Mouse (Mus musculus) liver, embryonic 13.5 days (tissue): ENCODE results near the gene Abca9. TPM values are rescaled to one million over a fixed set of nuclear protein-coding genes. Genes with fewer than 3 reads are reported as not detected.

ENCODE experiments used
- ATAC-seq: fragments of 200-750 bp; cut with Nextera tagmentation; 2 replicates; pipeline ENCODE4 v1.8.0; 2017; ENCODE audit warnings: low read depth, mild to moderate bottlenecking, moderate number of reproducible peaks, moderate library complexity
- DNase-seq: peaks from one replicate; pipeline ENCODE4 v3.0.0; 2022
- H3K27ac ChIP-seq: fragments of 300-500 bp; sonication (generic); 2 replicates; pipeline ENCODE4 v1.5.1; 2015; ENCODE audit warnings: moderate library complexity, mild to moderate bottlenecking, inconsistent platforms
- H3K27me3 ChIP-seq: fragments of 300-500 bp; sonication (generic); 2 replicates; pipeline ENCODE4 v1.6.1; 2015; ENCODE audit warnings: mild to moderate bottlenecking, inconsistent platforms
- H3K36me3 ChIP-seq: fragments of 300-500 bp; sonication (generic); 2 replicates; pipeline ENCODE4 v1.6.1; 2015; ENCODE audit warnings: mild to moderate bottlenecking, inconsistent platforms
- H3K4me1 ChIP-seq: fragments of 300-500 bp; sonication (generic); replicated peaks from 2 replicates; pipeline ENCODE4 v1.6.1; 2015; ENCODE audit warnings: inconsistent platforms
- H3K4me2 ChIP-seq: fragments of 300-500 bp; sonication (generic); 2 replicates; pipeline ENCODE4 v1.6.1; 2015; ENCODE audit warnings: inconsistent platforms, mild to moderate bottlenecking, moderate library complexity
- H3K4me3 ChIP-seq: fragments of 300-500 bp; sonication (generic); replicated peaks from 2 replicates; pipeline ENCODE4 v1.5.1; 2015; ENCODE audit warnings: mild to moderate bottlenecking, inconsistent platforms
- H3K9ac ChIP-seq: fragments of 300-500 bp; sonication (generic); 2 replicates; pipeline ENCODE4 v1.6.1; 2015; ENCODE audit warnings: mild to moderate bottlenecking, inconsistent platforms
- H3K9me3 ChIP-seq: fragments of 300-500 bp; sonication (generic); replicated peaks from 2 replicates; pipeline ENCODE4 v1.6.1; 2016; ENCODE audit warnings: inconsistent platforms
- WGBS: fragments of 180-500 bp; shearing (Covaris S2); methylation state at CpG from one replicate; pipeline ENCODE4 v1.1.7; 2015; ENCODE audit not compliant: insufficient replicate concordance; 5-methylcytosine and 5-hydroxymethylcytosine counted together
- polyA plus RNA-seq: library from polyadenylated mRNA; unstranded; fragments of >200 nt; fragmentation: Nextera tagmentation; extraction: Ambion mirVana; gene quantifications from 2 replicates; pipeline ENCODE4 v1.2.1, GENCODE M21; 2015

Gene Abca9
- polyA plus RNA-seq, 1 experiment from 2014 or later = 0.36 TPM

GRCm38 (mm10) chr11:110145421-110145820, 22.6 kb downstream of the Abca9 start:
- no peak overlapping the region for H3K27ac ChIP-seq
- no peaks in the 10 kb centered on the region for H3K27me3 ChIP-seq
- DNase-seq (no peak), ATAC-seq (no peak)
- H3K4me2 ChIP-seq = no peak overlapping the region
- WGBS = 64% methylated on average over 11 of the region's 11 CpGs
- H3K9me3 ChIP-seq = no peaks in the 10 kb centered on the region
- H3K4me1 ChIP-seq = 0 out of 2 replicates have a peak, but pooled peaks cover 2% of the 10 kb centered on the region
- no peak overlapping the region for H3K4me3 ChIP-seq
- no peak overlapping the region for H3K9ac ChIP-seq
- no peaks in the 10 kb centered on the region for H3K36me3 ChIP-seq

- no peak overlapping the region for H3K9ac ChIP-seq
- H3K36me3 ChIP-seq = no peaks in the 10 kb centered on the region
- DNase-seq (no peak), ATAC-seq (no peak)
- H3K4me2 ChIP-seq = no peak overlapping the region
- H3K4me3 ChIP-seq = no peak overlapping the region
- H3K9me3 ChIP-seq = no peaks in the 10 kb centered on the region
- no peaks in the 10 kb centered on the region for H3K27me3 ChIP-seq
- H3K27ac ChIP-seq = no peak overlapping the region
- WGBS = 61% methylated on average over 5 of the region's 5 CpGs
- H3K4me1 ChIP-seq = no peaks in the 10 kb centered on the region
Measured at GRCm38 (mm10) chr11:110130760-110131159, 37.2 kb downstream of the Abca9 start.

GRCm38 (mm10) chr11:110111137-110111536, 56.9 kb downstream of the Abca9 start:
- Histone ChIP-seq H3K27me3 (no peaks in the 10 kb centered on the region), H3K4me1 (no peaks in the 10 kb centered on the region), H3K36me3 (no peaks in the 10 kb centered on the region), H3K27ac (no peak overlapping the region), H3K9me3 (no peaks in the 10 kb centered on the region), H3K4me3 (no peak overlapping the region), H3K4me2 (no peak overlapping the region), H3K9ac (no peak overlapping the region)
- DNase-seq = no peak
- 48% methylated on average over 4 of the region's 4 CpGs for WGBS
- no peak for ATAC-seq

- WGBS = 57% methylated on average over 7 of the region's 7 CpGs
- H3K4me3 ChIP-seq = no peak overlapping the region
- ATAC-seq (peak; percentile 43), DNase-seq (no peak)
- no peak overlapping the region for H3K27ac ChIP-seq
- H3K4me1 ChIP-seq = no peaks in the 10 kb centered on the region
- no peaks in the 10 kb centered on the region for H3K27me3 ChIP-seq
- no peak overlapping the region for H3K9ac ChIP-seq
- H3K4me2 ChIP-seq = no peak overlapping the region
- H3K36me3 ChIP-seq = peaks cover 3% of the 10 kb centered on the region; the same call in 1 of the 2 replicates
- no peaks in the 10 kb centered on the region for H3K9me3 ChIP-seq
Measured at GRCm38 (mm10) chr11:110101437-110101836, 66.6 kb downstream of the Abca9 start.

- Histone ChIP-seq H3K27me3 (no peaks in the 10 kb centered on the region), H3K4me3 (no peak overlapping the region), H3K4me1 (no peaks in the 10 kb centered on the region), H3K9ac (no peak overlapping the region), H3K4me2 (no peak overlapping the region), H3K36me3 (no peaks in the 10 kb centered on the region), H3K9me3 (no peaks in the 10 kb centered on the region), H3K27ac (no peak overlapping the region)
- WGBS = 55% methylated on average over 4 of the region's 4 CpGs
- ATAC-seq (no peak), DNase-seq (no peak)
Measured at GRCm38 (mm10) chr11:110098901-110099300, 69.1 kb downstream of the Abca9 start.

- Histone ChIP-seq H3K4me3 (no peak overlapping the region), H3K27ac (no peak overlapping the region), H3K36me3 (no peaks in the 10 kb centered on the region), H3K9ac (no peak overlapping the region), H3K4me2 (no peak overlapping the region), H3K27me3 (no peaks in the 10 kb centered on the region), H3K4me1 (no peaks in the 10 kb centered on the region), H3K9me3 (no peaks in the 10 kb centered on the region)
- DNase-seq (no peak), ATAC-seq (no peak)
- 51% methylated on average over 6 of the region's 6 CpGs for WGBS
Measured at GRCm38 (mm10) chr11:110097465-110097864, 70.5 kb downstream of the Abca9 start.

GRCm38 (mm10) chr11:110095858-110096257, 72.1 kb downstream of the Abca9 start, which contains the start of gene Abca8a:
Gene Abca8a (minus strand): TSS chr11:110095978.
- WGBS = 59% methylated on average over 5 of the region's 5 CpGs

GRCm38 (mm10) chr11:110094846-110095380, 73.1 kb downstream of the Abca9 start:
- ATAC-seq (no peak), DNase-seq (no peak)
- no peak overlapping the region for H3K9ac ChIP-seq
- H3K27ac ChIP-seq = no peak overlapping the region
- no peaks in the 10 kb centered on the region for H3K9me3 ChIP-seq
- 48% methylated on average over 7 of the region's 7 CpGs for WGBS
- no peaks in the 10 kb centered on the region for H3K36me3 ChIP-seq
- H3K4me3 ChIP-seq = no peak overlapping the region
- H3K27me3 ChIP-seq = no peaks in the 10 kb centered on the region
- no peak overlapping the region for H3K4me2 ChIP-seq
- H3K4me1 ChIP-seq = no peaks in the 10 kb centered on the region

More at GRCm38 (mm10) chr11:110095858-110096257, 72.1 kb downstream of the Abca9 start, which contains the start of gene Abca8a:
- Histone ChIP-seq H3K4me1 (no peaks in the 10 kb centered on the region), H3K27me3 (no peaks in the 10 kb centered on the region), H3K4me2 (no peak within 1 kb of the TSS), H3K9ac (no peak within 1 kb of the TSS), H3K36me3 (no peaks in the 10 kb centered on the region), H3K9me3 (no peaks in the 10 kb centered on the region), H3K27ac (peak within 1 kb of the TSS; percentile 5; the same call in 1 of the 2 replicates), H3K4me3 (no peak within 1 kb of the TSS)
- ATAC-seq = no peak
- no peak for DNase-seq

GRCm38 (mm10) chr11:110094236-110094635, 73.8 kb downstream of the Abca9 start:
- Histone ChIP-seq H3K9ac (no peak overlapping the region), H3K4me1 (no peaks in the 10 kb centered on the region), H3K4me2 (no peak overlapping the region), H3K36me3 (no peaks in the 10 kb centered on the region), H3K27ac (no peak overlapping the region), H3K9me3 (no peaks in the 10 kb centered on the region), H3K4me3 (no peak overlapping the region), H3K27me3 (no peaks in the 10 kb centered on the region)
- 54% methylated on average over 3 of the region's 3 CpGs for WGBS
- DNase-seq = no peak
- ATAC-seq = no peak

GRCm38 (mm10) chr11:110091328-110091727, 76.7 kb downstream of the Abca9 start:
- H3K27me3 ChIP-seq = no peaks in the 10 kb centered on the region
- DNase-seq = no peak
- H3K9ac ChIP-seq = no peak overlapping the region
- H3K4me2 ChIP-seq = no peak overlapping the region
- no peak for ATAC-seq
- H3K9me3 ChIP-seq = no peaks in the 10 kb centered on the region
- 40% methylated on average over 2 of the region's 2 CpGs for WGBS
- no peaks in the 10 kb centered on the region for H3K36me3 ChIP-seq
- no peak overlapping the region for H3K27ac ChIP-seq
- no peaks in the 10 kb centered on the region for H3K4me1 ChIP-seq
- H3K4me3 ChIP-seq = no peak overlapping the region

- no peak for ATAC-seq
- H3K27ac ChIP-seq = no peak overlapping the region; the same call in 1 of the 2 replicates
- whole genome bisulfite sequencing = 55% methylated on average over 3 of the region's 3 CpGs
- H3K9ac ChIP-seq = no peak overlapping the region
- no peak overlapping the region for H3K4me2 ChIP-seq
- H3K4me1 ChIP-seq = no peaks in the 10 kb centered on the region
- no peak overlapping the region for H3K4me3 ChIP-seq
- DNase-seq = no peak
- H3K36me3 ChIP-seq = no peaks in the 10 kb centered on the region
- H3K9me3 ChIP-seq = no peaks in the 10 kb centered on the region
- no peaks in the 10 kb centered on the region for H3K27me3 ChIP-seq
Measured at GRCm38 (mm10) chr11:110072158-110072557, 95.8 kb downstream of the Abca9 start.

- Histone ChIP-seq H3K27me3 (no peaks in the 10 kb centered on the region), H3K36me3 (no peaks in the 10 kb centered on the region), H3K4me3 (no peak overlapping the region), H3K4me1 (no peaks in the 10 kb centered on the region), H3K4me2 (no peak overlapping the region), H3K27ac (no peak overlapping the region), H3K9ac (no peak overlapping the region), H3K9me3 (no peaks in the 10 kb centered on the region)
- 53% methylated on average over 4 of the region's 4 CpGs for WGBS
- no peak for ATAC-seq
- DNase-seq = no peak
Measured at GRCm38 (mm10) chr11:110061032-110061431, 107.0 kb downstream of the Abca9 start.
